Mouse (Mus musculus) cerebellum, adult (tissue): ENCODE measurements at regions not wholly inside any gene's neighbourhood (a gene's known extent, or its start where the extent isn't known, plus 50 kb on each side); places are given as distances from the start of the nearest gene placed in this dataset.
"Not testable (repeated sequence)": the region's sequence is repeated elsewhere in the genome, so short reads cannot be mapped to it uniquely, and the experiment has no call there.

ENCODE experiments used
- ATAC-seq: cut with Nextera tagmentation; 2 replicates; pipeline ENCODE4 v1.9.2; 2017; ENCODE audit warnings: mild to moderate bottlenecking, moderate library complexity, mixed read lengths; ENCODE audit not compliant: insufficient number of reproducible peaks, low FRiP score, low TSS enrichment

GRCm38 (mm10) chr5:42884251-42884650 lies 348.7 kb upstream of the Cpeb2 start:
- ATAC-seq = no peak

- ATAC-seq = peak; percentile 90
These were observed 341.1 kb upstream of the Cpeb2 start for GRCm38 (mm10) chr5:42891890-42892289.

- no peak for ATAC-seq
These were observed 326.8 kb upstream of the Cpeb2 start for GRCm38 (mm10) chr5:42906136-42906535.

GRCm38 (mm10) chr5:42919328-42919727 lies 313.6 kb upstream of the Cpeb2 start:
- peak; percentile 85 for ATAC-seq

GRCm38 (mm10) chr5:42932106-42932505 lies 300.9 kb upstream of the Cpeb2 start:
- ATAC-seq = no peak

GRCm38 (mm10) chr5:42959296-42959862 lies 273.6 kb upstream of the Cpeb2 start:
- no peak for ATAC-seq

- ATAC-seq = not testable (repeated sequence)
These were observed 266.0 kb upstream of the Cpeb2 start for GRCm38 (mm10) chr5:42966952-42967351.

GRCm38 (mm10) chr5:42969209-42969608 lies 263.8 kb upstream of the Cpeb2 start:
- ATAC-seq = no peak

GRCm38 (mm10) chr5:42969621-42970020 lies 263.3 kb upstream of the Cpeb2 start:
- ATAC-seq = no peak

- ATAC-seq = no peak
These were observed 255.9 kb upstream of the Cpeb2 start for GRCm38 (mm10) chr5:42977108-42977507.

GRCm38 (mm10) chr5:42980946-42981650 lies 251.9 kb upstream of the Cpeb2 start:
- no peak for ATAC-seq

- no peak for ATAC-seq
These were observed 246.8 kb upstream of the Cpeb2 start for GRCm38 (mm10) chr5:42986203-42986602.

GRCm38 (mm10) chr5:42987710-42988466 lies 245.1 kb upstream of the Cpeb2 start:
- no peak for ATAC-seq

GRCm38 (mm10) chr5:42989287-42989686 lies 243.7 kb upstream of the Cpeb2 start:
- no peak for ATAC-seq

GRCm38 (mm10) chr5:43024006-43024593 lies 208.9 kb upstream of the Cpeb2 start:
- ATAC-seq = peak; percentile 89

- ATAC-seq = no peak
These were observed 201.7 kb upstream of the Cpeb2 start for GRCm38 (mm10) chr5:43031285-43031684.

- no peak for ATAC-seq
These were observed 201.1 kb upstream of the Cpeb2 start for GRCm38 (mm10) chr5:43031916-43032315.

GRCm38 (mm10) chr5:43034421-43034820 lies 198.5 kb upstream of the Cpeb2 start:
- no peak for ATAC-seq

GRCm38 (mm10) chr5:43037592-43037991 lies 195.4 kb upstream of the Cpeb2 start:
- ATAC-seq = no peak

- no peak for ATAC-seq
These were observed 193.4 kb upstream of the Cpeb2 start for GRCm38 (mm10) chr5:43039525-43039924.

GRCm38 (mm10) chr5:43042585-43042984 lies 190.4 kb upstream of the Cpeb2 start:
- no peak for ATAC-seq
